Comparison of ENCODE assay signal across 7 mouse cellular contexts in genomic region chr14:115485090-115485489, GRCm38 (mm10).
DNase-seq lines count a peak whose midpoint lies in the region; ATAC-seq and TF ChIP-seq lines count a peak whose summit lies in the region.

No protein-coding gene starts in this region.

- no peaks in the 10 kb centered on the region for H3K4me1 ChIP-seq in forebrain, embryonic 13.5 days
- no peaks in the 10 kb centered on the region for H3K4me1 ChIP-seq in midbrain, embryonic 13.5 days (replicated peaks)

- H3K4me2 ChIP-seq in forebrain, embryonic 13.5 days, result no peak overlapping the region
- H3K4me2 ChIP-seq in midbrain, embryonic 13.5 days (replicated peaks), result no peak overlapping the region

- no peak overlapping the region for H3K4me3 ChIP-seq in forebrain, embryonic 13.5 days
- H3K4me3 ChIP-seq in midbrain, embryonic 13.5 days (replicated peaks), result no peak overlapping the region

- no peaks in the 10 kb centered on the region for H3K36me3 ChIP-seq in forebrain, embryonic 13.5 days (ENCODE audit: poor library complexity, severe bottlenecking)
- H3K36me3 ChIP-seq in midbrain, embryonic 13.5 days, result no peaks in the 10 kb centered on the region

- no peaks in the 10 kb centered on the region for H3K9me3 ChIP-seq in forebrain, embryonic 13.5 days (replicated peaks)
- H3K9me3 ChIP-seq in midbrain, embryonic 13.5 days, result no peaks in the 10 kb centered on the region

- no peak overlapping the region for H3K9ac ChIP-seq in forebrain, embryonic 13.5 days
- H3K9ac ChIP-seq in midbrain, embryonic 13.5 days (replicated peaks), result no peak overlapping the region

- ATAC-seq in Patski, result no peak
- peak; percentile 78; the same call in 1 of the 2 replicates for ATAC-seq in forebrain, embryonic 13.5 days
- 0 out of 2 replicates have a peak, but pooled peaks have one; percentile 58 for ATAC-seq in midbrain, embryonic 13.5 days
- ATAC-seq in CD4-positive, CD25-positive, alpha-beta regulatory T cell, adult 4 months, result no peak

- in situ Hi-C loops in Patski (cut with MboI; ENCODE audit: low pct_unique_long_range_greater_than_20kb), result no loop called here

- H3K27me3 ChIP-seq in Patski, result no peaks in the 10 kb centered on the region
- H3K27me3 ChIP-seq in forebrain, embryonic 13.5 days, result no peaks in the 10 kb centered on the region
- H3K27me3 ChIP-seq in midbrain, embryonic 13.5 days, result no peaks in the 10 kb centered on the region

- intact Hi-C loops in left cerebral cortex, postnatal 36 days (cut with DNase I), result no loop called here

- peak; percentile 42 for TF ChIP-seq CTCF in Patski (IDR thresholded peaks at IDR 0.05)

- peak; percentile 11 to 34 for DNase-seq in left cerebral cortex, adult 18-20 months (ENCODE audit: low spot score in 2 of 2)
- DNase-seq in left cerebral cortex, postnatal 36 days (ENCODE audit: low spot score in 2 of 2), result no peak
- DNase-seq in Patski (ENCODE audit: low read depth, low spot score), result no peak
- no peak for DNase-seq in spleen, adult 18-20 months

- CTCF ChIA-PET in Patski (lab: Charles Lee), result no interaction called here

- POLR2A ChIA-PET in Patski (lab: Charles Lee), result no interaction called here

- H3K27ac ChIP-seq in forebrain, embryonic 13.5 days, result no peak overlapping the region
- no peak overlapping the region for H3K27ac ChIP-seq in midbrain, embryonic 13.5 days

Comparison
In these comparisons a context has a peak if more than half of its experiments do, and no peak if none do; other contexts are left out.
1. DNase-seq: peak in left cerebral cortex, adult 18-20 months (2 of 2); none in left cerebral cortex, postnatal 36 days (0 of 2), Patski (single experiment) and spleen, adult 18-20 months (0 of 2).
2. ATAC-seq: peak in forebrain, embryonic 13.5 days (single experiment) and midbrain, embryonic 13.5 days (single experiment); none in Patski (single experiment) and CD4-positive, CD25-positive, alpha-beta regulatory T cell, adult 4 months (single experiment).